16 mouse cellular contexts compared by ENCODE assay signal in genomic region chr7:98968741-98969395, GRCm38 (mm10).
DNase-seq lines count a peak whose midpoint lies in the region; ATAC-seq lines count a peak whose summit lies in the region.
"Had no signal": no experiment of that assay in that cellular context is flagged by ENCODE, and none has a peak within 500 bp of the region (broad histone marks: within the 10 kb centered on the region; RNA-seq: fewer than 3 reads in every experiment).

No protein-coding gene starts in this region.

- DNase-seq in cerebellum, postnatal 4 days (ENCODE audit: low spot score in 2 of 2), result no peak
- peak; percentile 28 for DNase-seq in 416B (ENCODE audit: low read depth)
- peak; percentile 47 for DNase-seq in cerebellum, adult 11 months
- peak; percentile 58 to 60 for DNase-seq in cerebellum, postnatal 36 days
- DNase-seq in gastrocnemius, adult 18-20 months (ENCODE audit: low spot score), result no peak
- DNase-seq in urinary bladder, postnatal 4 days (ENCODE audit: low spot score in 2 of 2), result no peak
- DNase-seq in midbrain, embryonic 14.5 days, result no peak
- DNase-seq: gastrocnemius, adult 2 months; heart, postnatal 4 days; kidney, adult 8-10 months; left cerebral cortex, postnatal 4 days; lung, postnatal 10 days had no signal

- H3K9ac ChIP-seq in midbrain, embryonic 14.5 days (replicated peaks; ENCODE audit: low read length), result no peak overlapping the region
- H3K9ac ChIP-seq: liver, embryonic 14.5 days had no signal

- no peak overlapping the region for H3K4me2 ChIP-seq in midbrain, embryonic 14.5 days (ENCODE audit: low read length)

- no peak overlapping the region for H3K27ac ChIP-seq in midbrain, embryonic 14.5 days (replicated peaks; ENCODE audit: low read depth, low read length)
- H3K27ac ChIP-seq: gastrocnemius, adult 2 months; liver, embryonic 14.5 days had no signal

- H3K4me3 ChIP-seq in midbrain, embryonic 14.5 days (replicated peaks; ENCODE audit: low read depth, low read length), result no peak overlapping the region
- H3K4me3 ChIP-seq: erythroblast, embryonic 14.5 days; gastrocnemius, adult 2 months had no signal

- H3K4me1 ChIP-seq in midbrain, embryonic 14.5 days (ENCODE audit: control insufficient read depth, insufficient read depth, low read length), result 0 out of 2 replicates have a peak, but pooled peaks cover 7% of the 10 kb centered on the region

- 61% methylated on average over 8 of the region's 8 CpGs for WGBS in midbrain, embryonic 14.5 days

- no peaks in the 10 kb centered on the region for H3K27me3 ChIP-seq in midbrain, embryonic 14.5 days (ENCODE audit: control insufficient read depth, insufficient read depth, low read length)

- no peaks in the 10 kb centered on the region for H3K9me3 ChIP-seq in midbrain, embryonic 14.5 days (ENCODE audit: control insufficient read depth, low read length)

- peak; percentile 87 for ATAC-seq in cerebellum, adult (ENCODE audit: insufficient number of reproducible peaks, low FRiP score, low TSS enrichment)
- ATAC-seq in midbrain, embryonic 14.5 days (ENCODE audit: low FRiP score, low TSS enrichment), result no peak
- ATAC-seq: inflammation-experienced regulatory T-cells, adult 6 months had no signal

- no peaks in the 10 kb centered on the region for H3K36me3 ChIP-seq in midbrain, embryonic 14.5 days (ENCODE audit: control insufficient read depth, insufficient read depth, low read length)

Comparison
In these comparisons a context has a peak if more than half of its experiments do, and no peak if none do; other contexts are left out.
1. DNase-seq: peak in 416B (single experiment), cerebellum, adult 11 months (single experiment) and cerebellum, postnatal 36 days (2 of 2); none in cerebellum, postnatal 4 days (0 of 2), gastrocnemius, adult 18-20 months (single experiment), urinary bladder, postnatal 4 days (0 of 2) and midbrain, embryonic 14.5 days (single experiment).